Mouse (Mus musculus) lung, postnatal 0 days (tissue): ENCODE data around the gene Spata17.

Source experiments
- CTCF ChIP-seq: IDR thresholded peaks from 2 replicates; pipeline ENCODE4 v1.5.1; 2016; ENCODE audit warnings: antibody characterized with exemption, mild to moderate bottlenecking
- EP300 ChIP-seq: IDR thresholded peaks from 2 replicates; pipeline ENCODE4 v1.6.1; 2016; ENCODE audit warnings: antibody characterized with exemption, mild to moderate bottlenecking, control low read depth

- TF ChIP-seq CTCF (no peak), EP300 (no peak)
Measured at GRCm38 (mm10) chr1:187135887-187136286, 79.4 kb downstream of the Spata17 start.
